Mouse (Mus musculus): ENCODE results near the gene Jakmip3.

Jakmip3 gene

GRCm38 (mm10) chr7:139063406-139063805 lies 122.9 kb downstream of the Jakmip3 start:
- DNase-seq (ENCODE audit: low spot score): no peak

- no peak for DNase-seq (ENCODE audit: low spot score)
Observed at GRCm38 (mm10) chr7:139068182-139068623, 127.7 kb downstream of the Jakmip3 start.

GRCm38 (mm10) chr7:139074189-139074588 lies 133.7 kb downstream of the Jakmip3 start:
- no peak for DNase-seq (ENCODE audit: low spot score)

- DNase-seq (ENCODE audit: low spot score): no peak
Observed at GRCm38 (mm10) chr7:139075054-139075794, 134.7 kb downstream of the Jakmip3 start.

GRCm38 (mm10) chr7:139077283-139077682 lies 136.8 kb downstream of the Jakmip3 start:
- DNase-seq (ENCODE audit: low spot score): no peak

- no peak for DNase-seq (ENCODE audit: low spot score)
Observed at GRCm38 (mm10) chr7:139078181-139078580, 137.7 kb downstream of the Jakmip3 start.

- DNase-seq (ENCODE audit: low spot score): no peak
Observed at GRCm38 (mm10) chr7:139079141-139079540, 138.6 kb downstream of the Jakmip3 start.

- DNase-seq (ENCODE audit: low spot score): no peak
Observed at GRCm38 (mm10) chr7:139080714-139081113, 140.2 kb downstream of the Jakmip3 start.

- DNase-seq (ENCODE audit: low spot score): no peak
Observed at GRCm38 (mm10) chr7:139081158-139081557, 140.6 kb downstream of the Jakmip3 start.

- no peak for DNase-seq (ENCODE audit: low spot score)
Observed at GRCm38 (mm10) chr7:139082281-139082680, 141.8 kb downstream of the Jakmip3 start.

- no peak for DNase-seq (ENCODE audit: low spot score)
Observed at GRCm38 (mm10) chr7:139084316-139084715, 143.8 kb downstream of the Jakmip3 start.

- DNase-seq (ENCODE audit: low spot score): no peak
Observed at GRCm38 (mm10) chr7:139085629-139086194, 145.2 kb downstream of the Jakmip3 start, which contains the start of gene Dpysl4. Gene Dpysl4 (plus strand): TSS chr7:139086001.

- DNase-seq (ENCODE audit: low spot score): no peak
Observed at GRCm38 (mm10) chr7:139086195-139087158, 145.9 kb downstream of the Jakmip3 start.

GRCm38 (mm10) chr7:139087801-139088200 lies 147.3 kb downstream of the Jakmip3 start:
- no peak for DNase-seq (ENCODE audit: low spot score)

- DNase-seq (ENCODE audit: low spot score): no peak
Observed at GRCm38 (mm10) chr7:139089892-139090874, 149.7 kb downstream of the Jakmip3 start.

GRCm38 (mm10) chr7:139091681-139092080 lies 151.2 kb downstream of the Jakmip3 start:
- DNase-seq (ENCODE audit: low spot score): no peak

- DNase-seq (ENCODE audit: low spot score): no peak
Observed at GRCm38 (mm10) chr7:139092676-139093075, 152.1 kb downstream of the Jakmip3 start.

- no peak for DNase-seq (ENCODE audit: low spot score)
Observed at GRCm38 (mm10) chr7:139093124-139093523, 152.6 kb downstream of the Jakmip3 start.

GRCm38 (mm10) chr7:139093781-139094180 lies 153.3 kb downstream of the Jakmip3 start:
- no peak for DNase-seq (ENCODE audit: low spot score)

- DNase-seq (ENCODE audit: low spot score): no peak
Observed at GRCm38 (mm10) chr7:139094761-139095160, 154.2 kb downstream of the Jakmip3 start.

- no peak for DNase-seq (ENCODE audit: low spot score)
Observed at GRCm38 (mm10) chr7:139095282-139095681, 154.8 kb downstream of the Jakmip3 start.
